Mouse (Mus musculus) embryonic fibroblast, embryonic 13.5 days (primary cell): ENCODE results near the gene Rinl. TPM values are rescaled to one million over a fixed set of nuclear protein-coding genes. Genes with fewer than 3 reads are reported as not detected.

Source experiments
- H3K27ac ChIP-seq: 2 replicates; pipeline ENCODE4 v1.5.1; 2012; ENCODE audit warnings: low read length, control low read depth, inconsistent platforms; ENCODE audit not compliant: insufficient read depth
- H3K4me1 ChIP-seq: 2 replicates; pipeline ENCODE4 v1.6.1; 2011; ENCODE audit warnings: low read length; ENCODE audit not compliant: control insufficient read depth, insufficient read depth
- H3K4me3 ChIP-seq: 2 replicates; pipeline ENCODE4 v1.5.1; 2011; ENCODE audit warnings: mild to moderate bottlenecking, control low read depth, low read length; ENCODE audit not compliant: insufficient read depth
- CTCF ChIP-seq: IDR thresholded peaks from 2 replicates; pipeline ENCODE4 v1.5.1; 2011; ENCODE audit warnings: mild to moderate bottlenecking, control low read depth, low read length, moderate library complexity, borderline replicate concordance; ENCODE audit not compliant: insufficient read depth
- POLR2A ChIP-seq: IDR thresholded peaks from 2 replicates; pipeline ENCODE4 v1.6.1; 2011; ENCODE audit warnings: low read depth, mild to moderate bottlenecking, control low read depth, low read length, moderate library complexity
- polyA plus RNA-seq: library from polyadenylated mRNA; stranded (reverse); fragments of >200 nt; gene quantifications from 2 replicates; pipeline ENCODE4 v1.2.4, GENCODE M21; 2011; ENCODE audit warnings: low read depth; ENCODE audit not compliant: missing spikeins, insufficient read length

Gene Rinl
- polyA plus RNA-seq, 1 experiment = 0.77 TPM

- H3K27ac ChIP-seq = no peak overlapping the region
- H3K4me1 ChIP-seq = peaks cover 3% of the 10 kb centered on the region; the same call in 1 of the 2 replicates
- no peak for TF ChIP-seq POLR2A
- TF ChIP-seq CTCF = no peak
- H3K4me3 ChIP-seq = no peak overlapping the region
Measured at GRCm38 (mm10) chr7:28778825-28779224, 9.9 kb upstream of the Rinl start.

GRCm38 (mm10) chr7:28780067-28780658 is 8.6 kb upstream of the Rinl start:
- TF ChIP-seq CTCF (0 out of 2 replicates have a peak, but pooled peaks have one; percentile 31), POLR2A (no peak)
- H3K27ac ChIP-seq = peak overlapping the region; percentile 48
- H3K4me1 ChIP-seq = peaks cover 3% of the 10 kb centered on the region; the same call in 1 of the 2 replicates

GRCm38 (mm10) chr7:28780857-28781256 is 7.9 kb upstream of the Rinl start:
- Histone ChIP-seq H3K4me1 (peaks cover 3% of the 10 kb centered on the region; the same call in 1 of the 2 replicates), H3K4me3 (no peak overlapping the region), H3K27ac (peak overlapping the region; percentile 48; the same call in 1 of the 2 replicates)
- no peak for TF ChIP-seq CTCF
- no peak for TF ChIP-seq POLR2A

More at GRCm38 (mm10) chr7:28780067-28780658, 8.6 kb upstream of the Rinl start:
- no peak overlapping the region for H3K4me3 ChIP-seq

GRCm38 (mm10) chr7:28781261-28781663 is 7.5 kb upstream of the Rinl start:
- Histone ChIP-seq H3K4me1 (peaks cover 3% of the 10 kb centered on the region; the same call in 1 of the 2 replicates), H3K4me3 (no peak overlapping the region), H3K27ac (no peak overlapping the region)
- TF ChIP-seq POLR2A (no peak), CTCF (no peak)

GRCm38 (mm10) chr7:28785161-28785560 is 3.6 kb upstream of the Rinl start:
- Histone ChIP-seq H3K27ac (no peak overlapping the region), H3K4me3 (no peak overlapping the region), H3K4me1 (peaks cover 6% of the 10 kb centered on the region; the same call in 1 of the 2 replicates)
- no peak for TF ChIP-seq CTCF

- Histone ChIP-seq H3K27ac (no peak overlapping the region), H3K4me3 (no peak overlapping the region), H3K4me1 (peaks cover 3% of the 10 kb centered on the region; the same call in 1 of the 2 replicates)
- no peak for TF ChIP-seq POLR2A
- no peak for TF ChIP-seq CTCF
Measured at GRCm38 (mm10) chr7:28787884-28788283, 885 bp upstream of the Rinl start.

GRCm38 (mm10) chr7:28789235-28789634 is 466 bp downstream of the Rinl start:
- peaks cover 3% of the 10 kb centered on the region; the same call in 1 of the 2 replicates for H3K4me1 ChIP-seq
- peak overlapping the region; percentile 2; the same call in 1 of the 2 replicates for H3K27ac ChIP-seq
- TF ChIP-seq CTCF = no peak
- TF ChIP-seq POLR2A = no peak
- H3K4me3 ChIP-seq = no peak overlapping the region

- H3K27ac ChIP-seq = peak overlapping the region; percentile 35; the same call in 1 of the 2 replicates
- no peak overlapping the region for H3K4me3 ChIP-seq
- H3K4me1 ChIP-seq = peaks cover 3% of the 10 kb centered on the region; the same call in 1 of the 2 replicates
- TF ChIP-seq POLR2A (no peak), CTCF (no peak)
Measured at GRCm38 (mm10) chr7:28790066-28790806, 1.5 kb downstream of the Rinl start.

GRCm38 (mm10) chr7:28791706-28792105 is 2.9 kb downstream of the Rinl start:
- no peak for TF ChIP-seq POLR2A
- TF ChIP-seq CTCF = no peak
- Histone ChIP-seq H3K27ac (no peak overlapping the region), H3K4me1 (peaks cover 3% of the 10 kb centered on the region; the same call in 1 of the 2 replicates), H3K4me3 (no peak overlapping the region)

- TF ChIP-seq CTCF (no peak), POLR2A (no peak)
- H3K4me1 ChIP-seq = peaks cover 3% of the 10 kb centered on the region; the same call in 1 of the 2 replicates
- H3K4me3 ChIP-seq = no peak overlapping the region
- H3K27ac ChIP-seq = no peak overlapping the region
Measured at GRCm38 (mm10) chr7:28792391-28793185, 3.8 kb downstream of the Rinl start.
